Mouse (Mus musculus) cerebellum, adult 8-10 months (tissue): ENCODE data around the gene Ctbs.

Experiments used
- DNase-seq: peaks from one replicate; pipeline ENCODE4 v3.0.0; 2022

Gene Ctbs

GRCm38 (mm10) chr3:146499431-146500002, 49.9 kb downstream of the Ctbs start, which contains the start of the genes Spata1 and Gng5:
Gene Spata1, minus strand, starts transcription at chr3:146499753.
Gene Gng5, plus strand, starts transcription at chr3:146499807.
- peak; percentile 14 for DNase-seq

- DNase-seq, result no peak
These were observed 50.6 kb downstream of the Ctbs start for GRCm38 (mm10) chr3:146500003-146500809.

GRCm38 (mm10) chr3:146500810-146501201, 51.2 kb downstream of the Ctbs start:
- no peak for DNase-seq

GRCm38 (mm10) chr3:146501601-146502123, 52.1 kb downstream of the Ctbs start:
- DNase-seq, result no peak

- no peak for DNase-seq
These were observed 57.1 kb downstream of the Ctbs start for GRCm38 (mm10) chr3:146506711-146507110.
